Mouse (Mus musculus): Measurements from ENCODE around the gene Rbm46.

Rbm46 gene

GRCm38 (mm10) chr3:82791663-82792062, 84.6 kb downstream of the Rbm46 start:
- DNase-seq (ENCODE audit: low spot score in 2 of 2): no peak

Measured in frontal cortex, postnatal 10 days (tissue).